Mouse (Mus musculus): ENCODE results near the gene Pfkp.

GRCm38 (mm10) chr13:6597801-6598200 lies 50.8 kb downstream of the Pfkp start:
- TF ChIP-seq CTCF (IDR thresholded peaks at IDR 0.05; ENCODE audit: extremely low read depth, insufficient read depth, insufficient read length, insufficient replicate concordance) (no peak), POLR2A (IDR thresholded peaks at IDR 0.05; ENCODE audit: low read depth, low read length) (no peak)

All from spleen, adult 2 months (tissue).